Mouse (Mus musculus): ENCODE measurements around the gene Itpr2. TPM values are rescaled to one million over a fixed set of nuclear protein-coding genes. Genes with fewer than 3 reads are reported as not detected.
A peak's percentile ranks its signal among the peaks of the same experiment; 100 is the strongest.

Gene Itpr2
- polyA plus RNA-seq, 1 experiment from 2014 or later: 6.1 TPM

DNA sequence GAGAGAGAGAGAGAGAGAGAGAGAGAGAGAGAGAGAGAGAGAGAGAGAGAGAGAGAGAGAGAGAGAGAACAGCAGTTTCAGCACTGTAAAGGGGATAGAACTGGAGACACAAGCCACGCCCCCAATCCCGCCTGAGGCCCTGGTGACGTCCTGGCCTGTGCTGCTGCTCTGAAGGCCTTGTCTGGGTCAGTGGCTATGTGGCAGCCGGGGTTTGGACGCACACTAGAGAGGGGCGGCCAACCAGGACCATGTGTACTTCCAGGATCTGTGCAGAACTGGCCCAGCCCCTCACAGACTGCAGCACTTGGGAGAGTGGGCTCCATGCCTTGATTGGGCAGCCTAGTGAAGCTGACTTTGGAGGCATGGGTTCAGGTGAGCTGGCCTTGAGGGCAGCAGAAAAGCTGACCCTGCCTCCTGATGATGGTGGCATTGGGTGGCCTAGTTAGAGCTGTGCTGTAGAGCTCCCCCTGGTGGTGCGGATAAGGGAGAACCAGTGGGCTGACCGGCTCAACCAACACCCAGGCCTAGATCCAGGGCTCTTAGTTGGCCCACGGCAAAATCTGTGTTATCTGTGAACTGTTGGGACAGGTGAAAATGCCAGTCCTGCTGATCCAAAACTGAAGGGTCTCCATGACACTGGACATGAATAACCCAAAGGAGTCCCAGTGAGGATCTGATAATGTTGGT lies 72.2 kb downstream of the Itpr2 start:
- H3K27ac ChIP-seq (ENCODE audit: low read depth, low read length): no peak overlapping the region
- no peak overlapping the region for H3K4me2 ChIP-seq (ENCODE audit: low read depth, low read length)
- 64% methylated on average over 9 of the region's 9 CpGs for WGBS
- no peak overlapping the region for H3K4me3 ChIP-seq (ENCODE audit: low read depth, low read length)
- H3K9ac ChIP-seq (replicated peaks; ENCODE audit: low read depth, low read length): no peak overlapping the region
- peak; percentile 58; the same call in 1 of the 2 replicates for ATAC-seq (ENCODE audit: low read depth)
- H3K27me3 ChIP-seq (ENCODE audit: control insufficient read depth, insufficient read depth, low read length): no peaks in the 10 kb centered on the region
- no peaks in the 10 kb centered on the region for H3K36me3 ChIP-seq (ENCODE audit: control insufficient read depth, insufficient read depth, low read length)
- H3K9me3 ChIP-seq (ENCODE audit: control insufficient read depth, low read length): no peaks in the 10 kb centered on the region
- no peaks in the 10 kb centered on the region for H3K4me1 ChIP-seq (ENCODE audit: control insufficient read depth, insufficient read depth, low read length)

DNA sequence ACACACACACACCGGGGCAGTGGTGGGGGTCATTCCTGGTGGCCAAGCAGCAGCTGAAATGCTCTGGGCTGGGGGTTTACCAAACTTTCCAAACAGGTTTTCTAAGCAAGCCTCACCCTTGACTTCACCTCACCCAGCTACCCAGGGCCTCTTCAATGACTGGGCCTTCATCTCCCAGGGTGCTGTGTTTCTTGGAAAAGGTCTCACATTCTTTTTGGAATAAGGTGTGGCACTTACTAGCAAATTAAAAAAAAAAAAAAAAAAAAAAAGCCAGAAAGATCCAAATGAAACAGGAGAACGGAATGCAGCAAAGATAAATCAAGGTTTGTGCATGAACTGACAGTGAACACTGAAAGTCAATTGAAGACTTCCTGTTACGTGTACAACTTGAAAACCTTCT lies 77.2 kb downstream of the Itpr2 start:
- ATAC-seq (ENCODE audit: low read depth): no peak
- Histone ChIP-seq H3K4me1 (ENCODE audit: control insufficient read depth, insufficient read depth, low read length) (no peaks in the 10 kb centered on the region), H3K9ac (replicated peaks; ENCODE audit: low read depth, low read length) (no peak overlapping the region), H3K36me3 (ENCODE audit: control insufficient read depth, insufficient read depth, low read length) (no peaks in the 10 kb centered on the region), H3K4me3 (ENCODE audit: low read depth, low read length) (no peak overlapping the region), H3K4me2 (ENCODE audit: low read depth, low read length) (no peak overlapping the region), H3K27me3 (ENCODE audit: control insufficient read depth, insufficient read depth, low read length) (no peaks in the 10 kb centered on the region), H3K9me3 (ENCODE audit: control insufficient read depth, low read length) (no peaks in the 10 kb centered on the region), H3K27ac (ENCODE audit: low read depth, low read length) (no peak overlapping the region)
- WGBS: 77% methylated on average over 3 of the region's 3 CpGs

DNA sequence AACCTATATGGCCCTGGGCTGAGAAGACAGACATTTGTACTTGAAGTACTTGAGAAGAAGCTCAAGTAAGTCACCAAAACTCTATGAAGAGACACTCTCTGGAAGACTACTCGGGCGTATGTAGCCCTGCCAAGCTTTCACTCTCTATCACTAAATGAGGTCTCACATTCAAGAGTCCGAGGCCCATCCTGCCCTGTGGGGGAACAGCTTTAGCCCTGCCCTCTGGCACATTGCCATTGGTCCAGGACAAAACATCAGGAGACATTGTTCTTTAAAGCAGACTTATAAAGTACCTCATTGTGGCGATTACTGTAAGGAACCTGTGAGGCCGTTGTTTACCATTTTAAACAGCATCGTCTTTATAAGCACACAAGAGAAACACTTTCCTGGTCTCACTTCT lies 77.7 kb downstream of the Itpr2 start:
- H3K27me3 ChIP-seq (ENCODE audit: control insufficient read depth, insufficient read depth, low read length): no peaks in the 10 kb centered on the region
- WGBS: 83% methylated on average over 6 of the region's 6 CpGs

DNA sequence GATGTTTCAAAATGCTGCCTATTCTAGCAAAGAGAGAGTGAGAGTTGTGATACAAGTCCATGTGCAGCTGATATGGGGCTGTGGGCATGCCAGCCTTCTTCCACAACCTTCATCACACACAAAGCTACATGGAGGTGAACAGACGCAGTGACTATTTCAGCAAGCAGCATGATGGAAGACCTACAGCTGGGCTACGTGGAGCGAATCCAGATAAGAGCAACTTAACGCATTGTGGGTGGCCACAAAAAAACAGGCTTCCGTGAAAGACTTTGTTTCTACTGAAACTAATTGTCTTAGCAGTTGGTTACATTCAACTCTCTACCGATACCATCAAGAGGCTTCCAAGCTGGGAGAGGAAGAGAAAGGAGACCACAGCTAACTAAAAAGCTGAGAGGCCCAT lies 81.3 kb downstream of the Itpr2 start:
- no peak for ATAC-seq (ENCODE audit: low read depth)

More for the DNA sequence above, 77.7 kb downstream of the Itpr2 start:
- no peak overlapping the region for H3K4me3 ChIP-seq (ENCODE audit: low read depth, low read length)
- no peak for ATAC-seq (ENCODE audit: low read depth)
- no peak overlapping the region for H3K27ac ChIP-seq (ENCODE audit: low read depth, low read length)
- no peaks in the 10 kb centered on the region for H3K9me3 ChIP-seq (ENCODE audit: control insufficient read depth, low read length)
- H3K4me2 ChIP-seq (ENCODE audit: low read depth, low read length): no peak overlapping the region
- no peaks in the 10 kb centered on the region for H3K4me1 ChIP-seq (ENCODE audit: control insufficient read depth, insufficient read depth, low read length)
- H3K9ac ChIP-seq (replicated peaks; ENCODE audit: low read depth, low read length): no peak overlapping the region
- H3K36me3 ChIP-seq (ENCODE audit: control insufficient read depth, insufficient read depth, low read length): no peaks in the 10 kb centered on the region

DNA sequence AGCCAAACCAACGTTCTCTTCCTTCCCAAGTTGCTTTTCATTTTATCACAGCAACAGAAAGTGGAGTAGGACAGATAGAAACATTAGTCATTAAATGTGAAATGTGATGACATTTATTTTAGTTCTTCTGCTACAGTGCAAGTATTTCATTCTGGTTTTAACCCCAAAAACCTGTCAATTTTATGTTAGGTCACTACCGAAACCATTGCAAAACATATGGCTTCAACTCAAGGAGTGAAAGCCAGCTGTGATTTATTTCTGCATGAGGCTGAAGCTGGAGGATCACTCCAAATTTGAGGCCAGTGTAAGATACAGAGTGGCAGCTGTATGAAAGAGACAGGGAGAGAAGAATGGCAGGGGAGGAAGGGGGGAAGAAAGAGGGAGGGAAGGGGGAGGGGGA lies 85.6 kb downstream of the Itpr2 start:
- no peaks in the 10 kb centered on the region for H3K27me3 ChIP-seq (ENCODE audit: control insufficient read depth, insufficient read depth, low read length)
- H3K4me3 ChIP-seq (ENCODE audit: low read depth, low read length): no peak overlapping the region
- no peak overlapping the region for H3K4me2 ChIP-seq (ENCODE audit: low read depth, low read length)
- no peak overlapping the region for H3K27ac ChIP-seq (ENCODE audit: low read depth, low read length)
- no peak for ATAC-seq (ENCODE audit: low read depth)
- H3K4me1 ChIP-seq (ENCODE audit: control insufficient read depth, insufficient read depth, low read length): peaks cover 7% of the 10 kb centered on the region; the same call in 1 of the 2 replicates
- H3K9ac ChIP-seq (replicated peaks; ENCODE audit: low read depth, low read length): no peak overlapping the region
- no peaks in the 10 kb centered on the region for H3K9me3 ChIP-seq (ENCODE audit: control insufficient read depth, low read length)
- no peaks in the 10 kb centered on the region for H3K36me3 ChIP-seq (ENCODE audit: control insufficient read depth, insufficient read depth, low read length)
- WGBS: 77% methylated on average over 2 of the region's 2 CpGs

More for the DNA sequence above, 81.3 kb downstream of the Itpr2 start:
- no peak overlapping the region for H3K9ac ChIP-seq (replicated peaks; ENCODE audit: low read depth, low read length)
- H3K27ac ChIP-seq (ENCODE audit: low read depth, low read length): no peak overlapping the region
- H3K9me3 ChIP-seq (ENCODE audit: control insufficient read depth, low read length): no peaks in the 10 kb centered on the region
- H3K4me2 ChIP-seq (ENCODE audit: low read depth, low read length): no peak overlapping the region
- H3K4me1 ChIP-seq (ENCODE audit: control insufficient read depth, insufficient read depth, low read length): no peaks in the 10 kb centered on the region
- WGBS: 66% methylated on average over 6 of the region's 6 CpGs
- H3K36me3 ChIP-seq (ENCODE audit: control insufficient read depth, insufficient read depth, low read length): no peaks in the 10 kb centered on the region
- no peaks in the 10 kb centered on the region for H3K27me3 ChIP-seq (ENCODE audit: control insufficient read depth, insufficient read depth, low read length)
- H3K4me3 ChIP-seq (ENCODE audit: low read depth, low read length): no peak overlapping the region

DNA sequence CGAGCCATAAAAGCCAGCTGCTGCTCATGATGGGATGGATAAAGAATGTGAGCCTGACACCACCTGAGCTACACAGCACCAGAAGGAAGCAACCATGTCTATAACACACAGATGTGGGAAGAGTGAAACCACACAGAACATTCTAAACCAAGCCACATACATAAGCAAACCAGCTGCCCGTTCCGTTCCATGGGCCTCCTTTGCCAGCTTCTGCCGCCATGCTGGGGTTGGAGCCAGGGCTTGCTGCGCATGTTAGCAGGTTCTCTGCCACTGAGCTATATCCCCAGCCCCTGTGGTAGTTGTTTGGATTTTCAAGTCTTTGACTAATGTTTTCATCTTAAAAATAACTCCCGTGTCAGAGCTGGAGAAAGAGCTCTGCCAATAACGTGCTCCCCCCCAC lies 87.9 kb downstream of the Itpr2 start:
- H3K9ac ChIP-seq (replicated peaks; ENCODE audit: low read depth, low read length): no peak overlapping the region
- no peak overlapping the region for H3K4me2 ChIP-seq (ENCODE audit: low read depth, low read length)
- no peaks in the 10 kb centered on the region for H3K36me3 ChIP-seq (ENCODE audit: control insufficient read depth, insufficient read depth, low read length)
- H3K9me3 ChIP-seq (ENCODE audit: control insufficient read depth, low read length): no peaks in the 10 kb centered on the region
- no peak overlapping the region for H3K27ac ChIP-seq (ENCODE audit: low read depth, low read length)
- no peak overlapping the region for H3K4me3 ChIP-seq (ENCODE audit: low read depth, low read length)
- WGBS: 73% methylated on average over 7 of the region's 7 CpGs
- H3K27me3 ChIP-seq (ENCODE audit: control insufficient read depth, insufficient read depth, low read length): no peaks in the 10 kb centered on the region
- H3K4me1 ChIP-seq (ENCODE audit: control insufficient read depth, insufficient read depth, low read length): peaks cover 7% of the 10 kb centered on the region; the same call in 1 of the 2 replicates
- ATAC-seq (ENCODE audit: low read depth): no peak

DNA sequence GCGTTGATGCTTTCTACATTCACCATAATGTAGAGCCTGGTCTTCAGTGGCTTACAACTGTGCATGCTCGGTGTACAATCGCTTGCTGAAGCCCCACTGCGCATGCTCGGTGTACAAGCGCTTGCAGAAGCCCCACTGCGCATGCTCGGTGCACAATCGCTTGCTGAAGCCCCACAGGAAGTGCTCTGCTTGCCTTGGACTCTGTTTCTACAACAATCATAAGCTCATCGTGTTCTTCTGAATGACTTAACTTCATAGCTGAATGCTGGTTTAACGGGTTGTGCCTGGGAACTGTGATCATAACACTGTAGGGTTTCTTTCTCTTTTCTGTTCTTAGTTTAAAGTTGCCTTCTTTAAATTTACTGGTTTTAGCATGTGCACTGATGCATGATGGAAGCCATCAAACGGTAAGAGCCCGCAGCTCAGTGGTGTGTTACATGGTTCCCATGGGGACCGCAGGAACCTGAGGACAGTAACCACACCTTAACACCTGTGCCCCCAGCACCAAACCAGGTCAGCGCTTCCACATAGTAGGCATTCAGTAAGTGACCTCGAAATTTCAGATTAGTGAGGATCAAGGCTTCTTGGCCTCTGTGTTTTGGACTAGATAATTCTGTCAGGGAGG lies 90.5 kb downstream of the Itpr2 start:
- H3K27me3 ChIP-seq (ENCODE audit: control insufficient read depth, insufficient read depth, low read length): no peaks in the 10 kb centered on the region

DNA sequence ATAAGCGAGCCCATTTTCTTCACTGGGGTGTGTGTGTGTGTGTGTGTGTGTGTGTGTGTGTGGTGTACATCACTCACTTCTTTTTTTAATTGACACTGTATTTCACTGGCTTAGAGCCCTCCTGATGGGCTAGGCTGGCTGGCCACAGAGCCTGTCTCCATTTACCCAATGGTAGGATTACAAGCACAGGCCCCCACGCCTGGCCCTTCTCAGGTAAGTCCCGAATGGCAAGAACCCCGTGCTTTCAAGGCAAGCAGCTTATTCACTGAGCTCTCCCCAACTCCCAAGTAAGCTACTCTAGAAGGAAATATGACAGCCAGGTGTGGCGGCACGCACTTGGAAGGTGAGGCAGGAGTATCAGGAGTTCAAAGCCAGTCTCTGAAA lies 91.6 kb downstream of the Itpr2 start:
- Histone ChIP-seq H3K27me3 (ENCODE audit: control insufficient read depth, insufficient read depth, low read length) (no peaks in the 10 kb centered on the region), H3K9me3 (ENCODE audit: control insufficient read depth, low read length) (no peaks in the 10 kb centered on the region), H3K4me1 (ENCODE audit: control insufficient read depth, insufficient read depth, low read length) (peaks cover 7% of the 10 kb centered on the region; the same call in 1 of the 2 replicates), H3K4me2 (ENCODE audit: low read depth, low read length) (no peak overlapping the region), H3K9ac (replicated peaks; ENCODE audit: low read depth, low read length) (no peak overlapping the region), H3K27ac (ENCODE audit: low read depth, low read length) (0 out of 2 replicates have a peak overlapping the region, but pooled peaks have one; percentile 16), H3K36me3 (ENCODE audit: control insufficient read depth, insufficient read depth, low read length) (no peaks in the 10 kb centered on the region), H3K4me3 (ENCODE audit: low read depth, low read length) (no peak overlapping the region)
- 77% methylated on average over 6 of the region's 6 CpGs for WGBS
- no peak; the same call in 1 of the 2 replicates for ATAC-seq (ENCODE audit: low read depth)

More for the DNA sequence above, 90.5 kb downstream of the Itpr2 start:
- peaks cover 7% of the 10 kb centered on the region; the same call in 1 of the 2 replicates for H3K4me1 ChIP-seq (ENCODE audit: control insufficient read depth, insufficient read depth, low read length)
- H3K4me3 ChIP-seq (ENCODE audit: low read depth, low read length): no peak overlapping the region
- no peak for ATAC-seq (ENCODE audit: low read depth)
- H3K9ac ChIP-seq (replicated peaks; ENCODE audit: low read depth, low read length): no peak overlapping the region
- no peaks in the 10 kb centered on the region for H3K36me3 ChIP-seq (ENCODE audit: control insufficient read depth, insufficient read depth, low read length)
- no peak overlapping the region for H3K4me2 ChIP-seq (ENCODE audit: low read depth, low read length)
- 77% methylated on average over 16 of the region's 16 CpGs for WGBS
- no peaks in the 10 kb centered on the region for H3K9me3 ChIP-seq (ENCODE audit: control insufficient read depth, low read length)
- H3K27ac ChIP-seq (ENCODE audit: low read depth, low read length): no peak overlapping the region

DNA sequence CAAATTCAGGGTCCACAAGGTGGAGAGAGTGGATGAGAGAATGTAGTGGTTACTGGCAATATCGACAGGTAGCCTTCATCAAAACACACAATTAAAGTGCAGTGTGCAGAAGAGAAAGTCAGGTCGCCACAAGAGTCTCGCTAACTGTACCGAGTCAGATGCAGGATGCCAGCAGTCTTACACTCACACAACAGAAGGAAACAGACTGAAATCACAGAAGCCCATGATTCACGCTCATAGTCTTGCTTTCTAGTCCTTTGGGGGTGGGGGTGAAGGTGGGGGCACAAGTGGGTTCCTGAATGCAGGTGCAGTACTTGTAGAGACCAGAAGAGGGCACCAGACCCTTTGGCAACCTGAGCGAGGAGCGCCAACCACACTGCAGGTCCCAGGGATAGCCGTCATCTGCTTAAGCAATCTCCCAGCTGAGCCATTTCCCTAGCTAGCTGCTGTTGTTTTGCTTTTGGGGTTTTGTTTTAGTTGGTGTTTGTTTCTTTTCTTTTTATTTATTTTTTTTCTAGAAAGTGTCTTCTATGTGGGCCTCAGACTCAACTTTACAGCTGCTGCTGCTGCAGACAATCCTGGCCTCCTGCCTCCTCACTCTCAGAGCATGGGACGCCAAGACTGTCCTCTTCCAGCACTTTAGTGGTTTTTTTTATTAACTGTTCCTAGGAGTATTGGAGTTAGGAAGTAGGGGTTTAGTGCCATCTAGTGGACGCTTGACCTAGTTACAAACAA lies 92.2 kb downstream of the Itpr2 start:
- H3K9me3 ChIP-seq (ENCODE audit: control insufficient read depth, low read length): no peaks in the 10 kb centered on the region
- no peak overlapping the region for H3K9ac ChIP-seq (replicated peaks; ENCODE audit: low read depth, low read length)
- H3K4me1 ChIP-seq (ENCODE audit: control insufficient read depth, insufficient read depth, low read length): peaks cover 7% of the 10 kb centered on the region; the same call in 1 of the 2 replicates
- H3K4me3 ChIP-seq (ENCODE audit: low read depth, low read length): no peak overlapping the region
- 0 out of 2 replicates have a peak overlapping the region, but pooled peaks have one; percentile 16 for H3K27ac ChIP-seq (ENCODE audit: low read depth, low read length)
- WGBS: 23% methylated on average over 10 of the region's 10 CpGs
- no peaks in the 10 kb centered on the region for H3K36me3 ChIP-seq (ENCODE audit: control insufficient read depth, insufficient read depth, low read length)
- H3K4me2 ChIP-seq (ENCODE audit: low read depth, low read length): peak overlapping the region; percentile 20; the same call in 1 of the 2 replicates
- H3K27me3 ChIP-seq (ENCODE audit: control insufficient read depth, insufficient read depth, low read length): no peaks in the 10 kb centered on the region
- ATAC-seq (ENCODE audit: low read depth): peak; percentile 84

Measured in neural tube, embryonic 14.5 days (tissue).